Mouse (Mus musculus) spleen, adult 12 weeks (tissue): Measurements from ENCODE around the gene Prrx2.

ENCODE experiments used
- DNase-seq: peaks from one replicate; pipeline ENCODE4 v3.0.0; 2022; ENCODE audit warnings: low spot score

Gene Prrx2

GRCm38 (mm10) chr2:30834373-30835022 is at the start of gene Prrx2:
Gene Prrx2 (plus strand): TSS chr2:30834972.
- DNase-seq: no peak

- DNase-seq: no peak
Measured at GRCm38 (mm10) chr2:30787466-30787865, 47.3 kb upstream of the Prrx2 start.

- no peak for DNase-seq
Measured at GRCm38 (mm10) chr2:30792061-30792460, 42.7 kb upstream of the Prrx2 start.

- peak; percentile 83 for DNase-seq
Measured at GRCm38 (mm10) chr2:30794179-30795108, 40.3 kb upstream of the Prrx2 start.

GRCm38 (mm10) chr2:30795271-30795888 is 39.4 kb upstream of the Prrx2 start:
- DNase-seq: no peak

GRCm38 (mm10) chr2:30795889-30796275 is 38.9 kb upstream of the Prrx2 start:
- no peak for DNase-seq

- DNase-seq: peak; percentile 42
Measured at GRCm38 (mm10) chr2:30796382-30796781, 38.4 kb upstream of the Prrx2 start.

- no peak for DNase-seq
Measured at GRCm38 (mm10) chr2:30799456-30799855, 35.3 kb upstream of the Prrx2 start.

GRCm38 (mm10) chr2:30800671-30801066 is 34.1 kb upstream of the Prrx2 start:
- DNase-seq: no peak

GRCm38 (mm10) chr2:30801067-30801852 is 33.5 kb upstream of the Prrx2 start:
- no peak for DNase-seq

GRCm38 (mm10) chr2:30803604-30804003 is 31.2 kb upstream of the Prrx2 start, which contains the start of gene 1700001O22Rik:
Gene 1700001O22Rik (minus strand): TSS chr2:30803661.
- no peak for DNase-seq

GRCm38 (mm10) chr2:30805983-30806382 is 28.8 kb upstream of the Prrx2 start:
- no peak for DNase-seq

- DNase-seq: no peak
Measured at GRCm38 (mm10) chr2:30807147-30807647, 27.6 kb upstream of the Prrx2 start.

- DNase-seq: peak; percentile 99
Measured at GRCm38 (mm10) chr2:30807648-30808295, 27.0 kb upstream of the Prrx2 start, which contains the start of gene Ntmt1. Gene Ntmt1 (plus strand): TSS chr2:30807826.

- DNase-seq: no peak
Measured at GRCm38 (mm10) chr2:30808296-30808655, 26.5 kb upstream of the Prrx2 start.

GRCm38 (mm10) chr2:30809503-30809902 is 25.3 kb upstream of the Prrx2 start:
- DNase-seq: no peak

- DNase-seq: no peak
Measured at GRCm38 (mm10) chr2:30810573-30810972, 24.2 kb upstream of the Prrx2 start.

- no peak for DNase-seq
Measured at GRCm38 (mm10) chr2:30816383-30816782, 18.4 kb upstream of the Prrx2 start.

- no peak for DNase-seq
Measured at GRCm38 (mm10) chr2:30819873-30820272, 14.9 kb upstream of the Prrx2 start.

- DNase-seq: no peak
Measured at GRCm38 (mm10) chr2:30821073-30821472, 13.7 kb upstream of the Prrx2 start.

- DNase-seq: no peak
Measured at GRCm38 (mm10) chr2:30822460-30822859, 12.3 kb upstream of the Prrx2 start.
